Mouse (Mus musculus) liver, embryonic 16.5 days (tissue): ENCODE results near the gene Arpc5l. TPM values are rescaled to one million over a fixed set of nuclear protein-coding genes. Genes with fewer than 3 reads are reported as not detected.
A peak's percentile ranks its signal among the peaks of the same experiment; 100 is the strongest.

Source experiments
- ATAC-seq: fragments of 200-750 bp; cut with Nextera tagmentation; 2 replicates; pipeline ENCODE4 v1.8.0; 2017; ENCODE audit warnings: low read depth, mild to moderate bottlenecking, moderate number of reproducible peaks, moderate library complexity
- H3K27ac ChIP-seq: fragments of 300-500 bp; sonication (generic); 2 replicates; pipeline ENCODE4 v1.5.1; 2014; ENCODE audit warnings: mild to moderate bottlenecking, low read length
- H3K27me3 ChIP-seq: fragments of 300-500 bp; sonication (generic); 2 replicates; pipeline ENCODE4 v1.6.1; 2014; ENCODE audit warnings: low read depth, low read length, mixed read lengths; ENCODE audit not compliant: control insufficient read depth, insufficient read depth
- H3K36me3 ChIP-seq: fragments of 300-500 bp; sonication (generic); 2 replicates; pipeline ENCODE4 v1.6.1; 2014; ENCODE audit warnings: mild to moderate bottlenecking; ENCODE audit not compliant: control insufficient read depth, insufficient read depth
- H3K4me1 ChIP-seq: fragments of 300-500 bp; sonication (generic); 2 replicates; pipeline ENCODE4 v1.6.1; 2014; ENCODE audit warnings: low read depth, low read length, mixed read lengths; ENCODE audit not compliant: control insufficient read depth
- H3K4me2 ChIP-seq: fragments of 300-500 bp; sonication (generic); 2 replicates; pipeline ENCODE4 v1.6.1; 2014; ENCODE audit warnings: low read depth, low read length, mixed read lengths
- H3K4me3 ChIP-seq: fragments of 300-500 bp; sonication (generic); 2 replicates; pipeline ENCODE4 v1.5.1; 2014; ENCODE audit warnings: low read depth, mild to moderate bottlenecking, low read length
- H3K9ac ChIP-seq: fragments of 300-500 bp; sonication (generic); 2 replicates; pipeline ENCODE4 v1.6.1; 2014; ENCODE audit warnings: low read depth, low read length
- H3K9me3 ChIP-seq: fragments of 300-500 bp; sonication (generic); replicated peaks from 2 replicates; pipeline ENCODE4 v1.6.1; 2016; ENCODE audit warnings: low read length; ENCODE audit not compliant: control insufficient read depth
- WGBS: fragments of 180-500 bp; shearing (Covaris S2); extraction: QIAGEN DNeasy Blood & Tissue Kit; methylation state at CpG from one replicate; pipeline ENCODE4 v1.1.7; 2014; ENCODE audit not compliant: insufficient replicate concordance; 5-methylcytosine and 5-hydroxymethylcytosine counted together
- polyA plus RNA-seq: library from polyadenylated mRNA; unstranded; fragments of >200 nt; fragmentation: Nextera tagmentation; extraction: Ambion mirVana; gene quantifications from 2 replicates; pipeline ENCODE4 v1.2.1, GENCODE M21; 2015

The Arpc5l gene
- polyA plus RNA-seq, 1 experiment from 2014 or later: 45.8 TPM

DNA sequence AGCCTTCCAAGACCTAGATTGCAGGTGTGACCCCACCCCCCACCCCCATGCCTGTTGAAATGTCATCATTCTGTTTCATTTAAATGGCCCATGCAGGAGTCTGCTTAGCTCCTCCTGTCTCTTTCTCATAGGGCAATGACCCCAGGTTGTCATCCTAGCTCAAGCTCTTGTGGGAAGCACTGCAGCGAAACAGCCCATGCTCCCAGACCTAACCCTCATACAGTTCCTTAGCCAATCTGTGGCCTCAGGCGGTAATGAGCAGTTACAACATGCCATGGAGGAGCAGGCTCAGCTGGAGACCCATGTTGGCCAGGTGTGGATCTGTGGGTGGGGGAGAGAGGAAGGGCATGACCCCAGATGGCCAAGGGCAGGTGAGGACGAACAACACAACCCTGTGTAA lies 30.0 kb upstream of the Arpc5l start:
- WGBS: 63% methylated on average over 3 of the region's 3 CpGs
- no peak overlapping the region for H3K9ac ChIP-seq
- H3K27me3 ChIP-seq: peaks cover 5% of the 10 kb centered on the region
- ATAC-seq: no peak
- no peaks in the 10 kb centered on the region for H3K9me3 ChIP-seq
- no peak overlapping the region for H3K4me2 ChIP-seq
- H3K36me3 ChIP-seq: no peaks in the 10 kb centered on the region
- no peak overlapping the region for H3K27ac ChIP-seq
- peaks cover 10% of the 10 kb centered on the region for H3K4me1 ChIP-seq
- no peak overlapping the region for H3K4me3 ChIP-seq

DNA sequence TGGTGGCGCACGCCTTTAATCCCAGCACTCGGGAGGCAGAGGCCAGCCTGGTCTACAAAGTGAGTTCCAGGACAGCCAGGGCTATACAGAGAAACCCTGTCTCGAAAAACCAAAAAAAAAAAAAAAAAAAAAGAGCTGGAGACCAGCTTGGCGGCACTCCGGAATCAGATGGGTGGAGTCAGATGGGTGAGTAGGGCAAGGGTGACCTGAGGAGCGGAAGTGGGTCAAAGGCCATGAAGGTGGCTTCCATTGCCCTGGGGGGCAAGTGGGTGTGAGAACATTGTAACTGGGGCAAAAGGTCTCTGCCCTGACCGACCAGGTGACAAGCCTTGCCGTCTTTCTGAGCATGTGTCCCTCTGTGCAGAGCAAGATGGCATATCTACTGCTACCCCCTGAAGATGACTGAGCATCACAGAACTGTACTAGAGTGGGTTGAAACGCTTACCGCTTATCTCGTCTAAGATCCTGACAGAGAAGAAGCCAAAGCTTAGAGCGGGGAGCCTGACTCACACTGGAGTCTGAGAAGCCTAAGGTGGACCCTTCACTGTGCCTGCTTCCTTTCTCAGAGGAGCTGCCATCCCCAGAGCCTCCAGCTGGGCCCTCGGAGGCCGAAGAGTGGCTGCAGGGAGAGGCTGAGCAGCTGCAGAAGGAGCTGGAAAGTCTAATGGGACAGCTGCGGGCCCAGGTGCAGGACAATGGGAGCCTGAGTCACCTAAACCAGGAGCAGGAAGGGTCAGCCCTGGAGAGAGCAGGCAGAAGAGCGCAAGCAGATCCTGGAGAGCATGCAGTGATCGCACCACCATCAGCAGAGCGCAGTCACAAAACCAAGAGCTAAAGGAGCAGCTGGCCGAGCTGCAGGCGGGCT lies 29.0 kb upstream of the Arpc5l start:
- WGBS: 67% methylated on average over 21 of the region's 21 CpGs
- H3K4me3 ChIP-seq: no peak overlapping the region
- H3K27me3 ChIP-seq: peaks cover 5% of the 10 kb centered on the region
- no peak overlapping the region for H3K9ac ChIP-seq
- H3K4me2 ChIP-seq: no peak overlapping the region
- no peak overlapping the region for H3K27ac ChIP-seq
- ATAC-seq: no peak
- H3K4me1 ChIP-seq: peaks cover under 1% of the 10 kb centered on the region; the same call in 1 of the 2 replicates
- H3K36me3 ChIP-seq: no peaks in the 10 kb centered on the region
- no peaks in the 10 kb centered on the region for H3K9me3 ChIP-seq

DNA sequence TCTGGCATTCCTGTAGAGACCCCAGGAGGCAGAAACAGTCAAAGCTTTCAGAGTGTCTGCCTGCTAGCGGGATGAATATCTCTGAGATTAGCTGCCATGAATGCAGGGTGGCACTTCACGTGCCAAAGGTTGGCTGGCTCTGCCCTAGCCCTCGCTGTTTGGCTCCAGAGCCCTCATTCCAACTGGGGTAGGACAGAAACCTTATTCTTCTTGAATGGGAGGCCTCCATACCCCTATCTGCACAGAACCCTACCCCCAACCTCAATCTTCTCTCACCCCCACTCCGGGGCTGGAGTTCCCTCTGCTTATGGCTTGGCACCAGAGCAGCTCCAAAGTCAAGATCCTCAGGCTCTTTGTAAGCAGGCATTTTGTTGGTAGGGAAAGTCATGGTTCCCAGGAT lies 27.3 kb upstream of the Arpc5l start:
- H3K36me3 ChIP-seq: no peaks in the 10 kb centered on the region
- WGBS: 65% methylated on average over 4 of the region's 4 CpGs
- H3K27me3 ChIP-seq: peaks cover 5% of the 10 kb centered on the region
- no peaks in the 10 kb centered on the region; the same call in 1 of the 2 replicates for H3K4me1 ChIP-seq
- no peak overlapping the region for H3K27ac ChIP-seq
- no peak overlapping the region for H3K9ac ChIP-seq
- H3K4me3 ChIP-seq: no peak overlapping the region
- no peak for ATAC-seq
- H3K9me3 ChIP-seq: no peaks in the 10 kb centered on the region
- H3K4me2 ChIP-seq: no peak overlapping the region

DNA sequence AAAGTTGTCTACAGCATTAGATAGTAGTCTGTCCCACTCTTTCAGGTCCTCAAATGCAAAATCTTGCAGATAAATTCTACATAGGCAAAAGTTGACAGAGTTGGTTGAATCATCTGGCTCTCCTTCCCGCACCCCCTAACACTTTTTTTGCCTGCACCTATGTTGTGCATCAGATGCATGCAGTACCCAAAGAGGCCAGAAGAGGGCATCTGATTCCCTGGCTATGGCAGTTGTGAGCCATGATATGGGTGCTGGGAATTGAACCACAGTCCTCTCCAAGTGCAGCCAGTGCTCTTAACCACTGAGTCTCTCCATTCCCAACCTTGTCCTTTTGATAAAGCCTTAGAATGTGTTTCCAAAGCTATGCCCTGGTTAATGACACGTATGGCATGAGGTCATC lies 21.7 kb upstream of the Arpc5l start:
- Histone ChIP-seq H3K27me3 (peaks cover 5% of the 10 kb centered on the region), H3K4me1 (peaks cover 13% of the 10 kb centered on the region), H3K27ac (no peak overlapping the region), H3K36me3 (no peaks in the 10 kb centered on the region), H3K9ac (no peak overlapping the region), H3K9me3 (peaks cover 5% of the 10 kb centered on the region; the same call in 1 of the 2 replicates), H3K4me3 (no peak overlapping the region), H3K4me2 (no peak overlapping the region)
- ATAC-seq: no peak
- 83% methylated on average over 2 of the region's 2 CpGs for WGBS

DNA sequence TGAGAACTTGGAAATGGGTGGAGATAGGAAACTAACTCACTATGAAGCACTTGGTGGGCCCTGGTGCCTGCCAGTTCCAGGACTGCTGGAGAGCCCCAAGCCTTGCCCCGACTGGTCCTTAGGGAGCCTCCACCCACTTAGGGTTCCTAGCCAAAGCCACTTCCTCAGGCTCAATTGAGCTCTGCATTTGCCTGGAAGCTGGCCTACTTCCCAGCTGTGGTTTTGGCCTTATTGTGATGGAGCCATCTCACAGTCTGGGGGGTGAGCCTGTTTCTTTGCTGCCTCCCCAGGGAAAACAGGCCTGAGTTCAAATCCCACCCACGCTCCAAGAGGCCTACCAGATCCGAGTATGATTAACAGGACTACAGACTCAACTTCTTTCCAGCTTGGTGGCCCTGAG lies 18.6 kb upstream of the Arpc5l start:
- WGBS: 57% methylated on average over 3 of the region's 3 CpGs
- H3K9ac ChIP-seq: no peak overlapping the region
- H3K27ac ChIP-seq: no peak overlapping the region
- H3K36me3 ChIP-seq: no peaks in the 10 kb centered on the region
- H3K4me3 ChIP-seq: no peak overlapping the region
- peaks cover 22% of the 10 kb centered on the region for H3K4me1 ChIP-seq
- no peaks in the 10 kb centered on the region for H3K27me3 ChIP-seq
- H3K9me3 ChIP-seq: peaks cover 5% of the 10 kb centered on the region; the same call in 1 of the 2 replicates
- no peak overlapping the region for H3K4me2 ChIP-seq
- ATAC-seq: no peak

DNA sequence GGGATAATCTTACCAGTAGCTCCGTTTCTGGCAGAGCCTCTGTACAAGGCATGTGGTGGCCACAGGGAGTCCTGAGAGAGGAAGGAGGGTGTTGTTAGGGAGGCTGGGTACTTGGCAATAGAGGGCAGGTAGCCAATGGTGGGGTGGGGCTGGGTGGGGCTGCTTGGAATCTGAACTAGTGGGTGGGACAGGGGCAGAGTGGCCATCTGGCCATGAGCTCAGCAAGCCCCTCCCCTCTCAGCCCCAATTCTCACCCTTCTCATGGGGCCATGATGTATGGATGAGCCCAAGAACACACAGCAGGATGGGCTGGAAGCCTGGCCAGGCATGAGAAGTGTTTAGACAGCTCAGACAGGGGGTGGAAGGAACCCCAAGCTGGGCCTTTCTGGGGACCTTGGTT lies 17.8 kb upstream of the Arpc5l start:
- 44% methylated on average over 1 of the region's 1 CpGs for WGBS
- peaks cover 29% of the 10 kb centered on the region for H3K4me1 ChIP-seq
- ATAC-seq: peak; percentile 17; the same call in 1 of the 2 replicates
- no peak overlapping the region for H3K4me2 ChIP-seq
- H3K27me3 ChIP-seq: no peaks in the 10 kb centered on the region
- H3K4me3 ChIP-seq: no peak overlapping the region
- H3K27ac ChIP-seq: no peak overlapping the region
- H3K9me3 ChIP-seq: peaks cover 5% of the 10 kb centered on the region; the same call in 1 of the 2 replicates
- no peaks in the 10 kb centered on the region for H3K36me3 ChIP-seq
- H3K9ac ChIP-seq: no peak overlapping the region

DNA sequence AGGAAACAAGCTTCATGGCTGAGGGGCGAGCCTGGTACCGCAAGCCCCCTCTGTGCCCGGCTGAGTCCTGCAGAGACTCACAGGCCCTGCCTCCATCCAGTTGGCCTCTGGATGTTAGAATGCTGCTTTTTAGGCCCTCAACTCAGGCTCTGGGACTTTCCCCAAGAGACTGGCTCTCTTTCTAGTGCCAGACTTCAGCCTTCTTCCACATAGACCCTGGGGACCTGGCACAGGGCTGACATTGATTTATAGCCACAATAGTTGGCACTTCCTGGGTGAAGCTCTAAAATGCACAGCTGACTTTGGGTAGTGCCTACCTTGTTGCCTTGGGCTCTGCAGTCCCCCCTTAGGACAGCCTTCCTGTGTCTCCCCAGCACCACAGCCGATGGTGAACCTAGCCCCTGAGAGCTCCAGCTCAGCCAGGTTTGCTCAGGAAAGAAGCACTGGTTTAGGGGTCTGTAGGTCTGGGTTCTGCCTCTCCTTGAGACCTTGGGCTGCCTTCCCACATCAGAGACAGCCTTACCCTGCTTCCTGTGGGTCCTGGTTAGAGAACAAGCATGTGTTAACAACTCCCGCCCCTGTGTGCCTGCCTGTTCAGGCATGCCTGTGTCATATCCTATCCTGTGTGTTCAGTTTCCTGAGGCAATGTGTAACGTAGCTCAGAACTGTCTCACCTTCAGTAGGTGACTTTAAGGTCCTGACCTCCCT lies 17.2 kb upstream of the Arpc5l start:
- WGBS: 68% methylated on average over 6 of the region's 6 CpGs

DNA sequence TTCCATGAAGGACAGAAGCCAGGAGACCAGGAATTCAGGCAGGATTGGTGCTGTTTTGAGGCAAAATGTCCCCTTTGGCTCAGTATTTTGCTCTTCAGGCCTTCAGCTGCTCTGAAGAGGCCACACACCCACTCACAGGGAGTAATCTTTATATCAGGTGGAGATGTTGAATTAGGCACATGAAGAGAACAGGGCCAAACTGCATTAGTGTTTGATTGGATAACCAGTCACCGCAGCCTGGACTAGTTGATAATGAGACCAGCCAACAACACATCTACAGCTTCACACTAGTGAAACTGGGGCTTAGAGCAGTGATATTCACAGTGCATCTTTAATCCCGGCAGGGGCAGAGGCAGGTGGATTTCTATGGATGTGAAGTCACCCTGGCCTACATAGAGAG lies 16.2 kb upstream of the Arpc5l start:
- peak; percentile 85 for ATAC-seq
- WGBS: 30% methylated on average over 2 of the region's 2 CpGs
- Histone ChIP-seq H3K4me3 (no peak overlapping the region), H3K4me2 (no peak overlapping the region), H3K9me3 (peaks cover under 1% of the 10 kb centered on the region; the same call in 1 of the 2 replicates), H3K4me1 (peaks cover 29% of the 10 kb centered on the region), H3K36me3 (no peaks in the 10 kb centered on the region), H3K27ac (peak overlapping the region; percentile 37; the same call in 1 of the 2 replicates), H3K9ac (no peak overlapping the region), H3K27me3 (no peaks in the 10 kb centered on the region)

More for the DNA sequence above, 17.2 kb upstream of the Arpc5l start:
- Histone ChIP-seq H3K4me1 (peaks cover 29% of the 10 kb centered on the region), H3K4me2 (no peak overlapping the region), H3K4me3 (no peak overlapping the region), H3K9ac (no peak overlapping the region), H3K9me3 (peaks cover 5% of the 10 kb centered on the region; the same call in 1 of the 2 replicates), H3K27me3 (no peaks in the 10 kb centered on the region), H3K27ac (no peak overlapping the region), H3K36me3 (no peaks in the 10 kb centered on the region)
- no peak for ATAC-seq

DNA sequence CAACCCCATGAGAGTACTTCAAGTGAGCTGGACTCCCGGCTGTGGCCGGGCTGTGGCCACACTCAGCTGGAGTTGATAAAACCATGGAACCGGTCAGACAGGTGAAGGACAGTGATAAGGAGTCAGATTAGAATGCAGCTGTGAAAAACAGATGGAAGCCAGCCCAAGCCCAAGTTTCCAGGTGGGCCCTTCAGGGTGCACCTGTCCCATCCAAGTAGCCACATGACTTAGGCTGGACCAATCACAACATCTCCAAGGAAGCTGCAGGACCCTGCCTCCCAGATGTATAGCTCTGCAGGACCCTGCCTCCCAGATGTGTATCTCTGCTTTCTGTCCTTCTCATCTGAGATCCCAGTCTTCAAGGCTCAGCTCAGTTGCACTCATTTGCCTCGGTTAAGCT lies 13.1 kb upstream of the Arpc5l start:
- H3K36me3 ChIP-seq: no peaks in the 10 kb centered on the region
- no peak overlapping the region for H3K9ac ChIP-seq
- H3K4me1 ChIP-seq: peaks cover 29% of the 10 kb centered on the region
- no peaks in the 10 kb centered on the region for H3K9me3 ChIP-seq
- no peaks in the 10 kb centered on the region for H3K27me3 ChIP-seq
- 29% methylated on average over 4 of the region's 4 CpGs for WGBS
- no peak overlapping the region for H3K27ac ChIP-seq
- ATAC-seq: no peak
- no peak overlapping the region for H3K4me2 ChIP-seq
- no peak overlapping the region for H3K4me3 ChIP-seq
